Mouse (Mus musculus): ENCODE measurements around the gene Gm10447. TPM values are rescaled to one million over a fixed set of nuclear protein-coding genes. Genes with fewer than 3 reads are reported as not detected.

The Gm10447 gene
- polyA plus RNA-seq, 1 experiment from 2014 or later: 0.19 TPM

DNA sequence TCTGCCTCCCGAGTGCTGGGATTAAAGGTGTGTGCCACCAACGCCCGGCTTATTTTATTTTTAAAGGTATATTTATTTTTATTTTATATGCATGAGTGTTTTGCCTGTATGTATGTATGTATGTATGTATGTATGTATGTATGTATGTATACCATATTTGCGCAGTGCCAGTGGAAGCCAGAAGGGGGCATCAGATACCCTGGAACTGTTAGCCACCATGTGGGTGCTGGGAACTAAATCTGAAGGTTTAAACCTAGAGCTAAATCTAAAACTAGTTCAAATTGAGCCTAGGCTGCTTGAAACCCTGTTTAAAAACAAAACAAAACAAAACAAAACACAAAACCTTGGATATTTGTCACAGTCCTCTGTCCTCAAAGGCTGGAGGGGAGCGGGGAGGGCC, 32.1 kb upstream of the Gm10447 start:
- H3K4me1 ChIP-seq: peaks cover 9% of the 10 kb centered on the region; the same call in 1 of the 2 replicates
- no peaks in the 10 kb centered on the region for H3K36me3 ChIP-seq
- no peaks in the 10 kb centered on the region for H3K9me3 ChIP-seq
- ATAC-seq (ENCODE audit: insufficient read depth, low FRiP score, low read depth): no peak
- H3K27me3 ChIP-seq (replicated peaks): peaks cover 13% of the 10 kb centered on the region; the same call in 1 of the 2 replicates
- H3K27ac ChIP-seq: no peak overlapping the region
- 96% methylated on average over 5 of the region's 5 CpGs for WGBS
- no peak overlapping the region for H3K9ac ChIP-seq
- no peak overlapping the region for H3K4me3 ChIP-seq (replicated peaks)
- H3K4me2 ChIP-seq: no peak overlapping the region

DNA sequence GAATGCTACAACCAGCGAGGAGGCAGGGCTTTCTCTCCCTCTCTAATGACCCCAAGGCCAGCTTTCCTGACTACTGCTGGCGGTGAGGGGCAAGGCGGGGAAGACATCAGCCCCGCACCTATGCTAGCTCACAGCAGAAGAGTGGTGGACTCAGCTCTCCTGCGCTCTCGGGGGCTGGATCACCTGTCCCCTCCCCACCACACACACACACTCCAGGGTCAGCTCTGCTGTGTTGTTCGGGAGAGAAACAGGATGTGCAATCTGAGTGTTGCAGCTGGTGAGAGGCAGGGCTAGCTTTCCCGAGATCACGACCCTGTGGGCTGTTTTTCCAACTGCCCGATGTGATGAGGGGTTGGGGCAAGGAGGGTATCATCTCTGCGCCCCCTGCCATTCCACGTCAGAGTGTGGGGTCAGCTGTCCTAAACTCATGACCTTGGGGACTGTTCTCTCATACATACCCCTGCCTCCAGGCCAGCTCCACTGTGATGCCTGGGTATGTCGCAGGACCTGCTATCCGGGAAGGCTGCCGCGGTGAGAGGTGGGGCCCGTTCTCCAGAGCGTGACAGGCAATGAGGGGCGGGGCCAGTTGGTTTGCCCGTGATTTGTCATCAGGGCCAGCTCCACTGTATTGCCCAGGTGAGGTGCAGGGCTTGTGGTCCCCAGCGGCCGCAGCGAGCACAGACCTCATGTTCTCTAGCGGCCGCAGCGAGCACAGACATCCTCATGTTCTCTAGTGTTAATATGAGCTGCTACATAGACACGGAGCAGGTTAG, 30.1 kb upstream of the Gm10447 start:
- WGBS: 9% methylated on average over 27 of the region's 27 CpGs
- ATAC-seq (ENCODE audit: insufficient read depth, low FRiP score, low read depth): peak; percentile 44
- no peak overlapping the region for H3K9ac ChIP-seq
- peak overlapping the region; percentile 21 for H3K4me3 ChIP-seq (replicated peaks)
- H3K4me1 ChIP-seq: peaks cover 9% of the 10 kb centered on the region; the same call in 1 of the 2 replicates
- H3K4me2 ChIP-seq: peak overlapping the region; percentile 47
- H3K9me3 ChIP-seq: no peaks in the 10 kb centered on the region
- no peaks in the 10 kb centered on the region for H3K36me3 ChIP-seq
- H3K27ac ChIP-seq: no peak overlapping the region
- peaks cover 13% of the 10 kb centered on the region; the same call in 1 of the 2 replicates for H3K27me3 ChIP-seq (replicated peaks)

- Histone ChIP-seq H3K9ac (no peak overlapping the region), H3K9me3 (no peaks in the 10 kb centered on the region), H3K4me2 (no peak overlapping the region), H3K36me3 (no peaks in the 10 kb centered on the region), H3K4me1 (peaks cover 9% of the 10 kb centered on the region; the same call in 1 of the 2 replicates), H3K4me3 (replicated peaks) (no peak overlapping the region), H3K27ac (no peak overlapping the region), H3K27me3 (replicated peaks) (peaks cover 15% of the 10 kb centered on the region; the same call in 1 of the 2 replicates)
- ATAC-seq (ENCODE audit: insufficient read depth, low FRiP score, low read depth): no peak
- 76% methylated on average over 3 of the region's 3 CpGs for WGBS
Observed at GRCm38 (mm10) chr11:53486351-53486750, 29.4 kb upstream of the Gm10447 start.

DNA sequence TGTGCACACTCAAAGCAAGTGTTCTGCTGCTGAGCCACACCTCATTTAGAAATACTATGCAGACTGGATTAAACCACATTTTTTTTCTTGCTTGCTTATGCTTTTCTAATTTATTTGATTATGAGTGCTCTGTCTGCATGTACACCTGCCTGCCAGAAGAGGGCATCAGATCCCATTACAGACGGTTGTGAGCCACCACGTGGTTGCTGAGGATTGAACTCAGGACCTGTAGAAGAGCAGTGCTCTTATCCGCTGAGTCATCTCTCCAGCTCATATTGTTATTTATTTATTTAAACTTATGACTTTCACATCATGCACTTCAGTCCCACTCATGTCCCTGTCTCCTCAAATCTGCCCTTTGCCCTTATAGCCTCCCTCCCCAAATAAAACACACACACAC, 28.8 kb upstream of the Gm10447 start:
- Histone ChIP-seq H3K4me1 (peaks cover 9% of the 10 kb centered on the region; the same call in 1 of the 2 replicates), H3K9me3 (no peaks in the 10 kb centered on the region), H3K27me3 (replicated peaks) (peaks cover 19% of the 10 kb centered on the region; the same call in 1 of the 2 replicates), H3K36me3 (no peaks in the 10 kb centered on the region), H3K4me3 (replicated peaks) (no peak overlapping the region), H3K4me2 (no peak overlapping the region), H3K9ac (no peak overlapping the region), H3K27ac (no peak overlapping the region)
- ATAC-seq (ENCODE audit: insufficient read depth, low FRiP score, low read depth): no peak
- 37% methylated on average over 3 of the region's 3 CpGs for WGBS

DNA sequence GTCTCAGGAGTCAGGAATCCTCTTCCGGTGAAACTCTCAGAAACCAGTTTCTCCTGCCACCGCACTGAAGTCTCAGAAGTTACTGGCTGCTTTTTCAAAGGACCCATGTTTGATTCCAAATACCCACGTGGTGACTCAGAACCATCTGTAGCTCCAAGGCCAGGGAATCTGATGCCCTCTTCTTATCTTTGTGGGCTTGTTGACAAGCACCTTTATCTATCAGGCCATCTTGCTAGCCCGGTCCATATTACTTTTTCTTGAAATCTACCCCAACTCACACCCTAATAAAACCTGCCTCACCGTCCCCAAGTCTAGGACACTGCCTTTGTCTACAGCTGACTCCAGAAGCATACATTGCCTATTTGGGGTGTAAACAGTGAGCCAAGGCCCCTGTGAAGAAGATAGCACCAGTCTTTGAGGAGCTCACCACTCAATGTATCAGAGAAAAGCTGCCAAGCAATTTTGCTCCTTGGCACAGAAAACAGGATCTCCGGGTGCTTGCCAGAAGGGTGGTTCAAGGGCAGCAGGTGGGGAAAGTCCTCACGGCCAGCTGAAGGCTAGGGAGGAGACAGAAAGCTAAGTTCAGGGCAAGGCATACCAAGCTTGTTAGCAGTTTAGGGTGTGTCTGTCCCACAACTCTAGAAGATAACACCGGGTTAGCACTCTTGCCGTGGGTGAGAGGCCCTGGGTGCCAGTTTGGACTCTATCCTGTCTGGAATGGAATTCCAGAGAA, 26.4 kb upstream of the Gm10447 start:
- Histone ChIP-seq H3K9me3 (no peaks in the 10 kb centered on the region), H3K36me3 (no peaks in the 10 kb centered on the region), H3K4me3 (replicated peaks) (no peak overlapping the region), H3K4me1 (peaks cover 25% of the 10 kb centered on the region), H3K4me2 (no peak overlapping the region), H3K27me3 (replicated peaks) (peaks cover 39% of the 10 kb centered on the region), H3K9ac (no peak overlapping the region), H3K27ac (peak overlapping the region; percentile 52; the same call in 1 of the 2 replicates)
- ATAC-seq (ENCODE audit: insufficient read depth, low FRiP score, low read depth): peak; percentile 74; the same call in 1 of the 2 replicates
- 51% methylated on average over 9 of the region's 9 CpGs for WGBS

- H3K27me3 ChIP-seq (replicated peaks): peaks cover 41% of the 10 kb centered on the region
- 59% methylated on average over 4 of the region's 4 CpGs for WGBS
- no peak overlapping the region for H3K9ac ChIP-seq
- no peak overlapping the region for H3K4me2 ChIP-seq
- no peak overlapping the region for H3K27ac ChIP-seq
- ATAC-seq (ENCODE audit: insufficient read depth, low FRiP score, low read depth): peak; percentile 61; the same call in 1 of the 2 replicates
- no peak overlapping the region for H3K4me3 ChIP-seq (replicated peaks)
- peaks cover 17% of the 10 kb centered on the region for H3K4me1 ChIP-seq
- H3K36me3 ChIP-seq: no peaks in the 10 kb centered on the region
- no peaks in the 10 kb centered on the region for H3K9me3 ChIP-seq
Observed at GRCm38 (mm10) chr11:53481088-53481730, 24.3 kb upstream of the Gm10447 start.

- Histone ChIP-seq H3K36me3 (no peaks in the 10 kb centered on the region), H3K27me3 (replicated peaks) (peaks cover 53% of the 10 kb centered on the region), H3K4me3 (replicated peaks) (peak within 1 kb of the TSS; percentile 46), H3K27ac (no peak within 1 kb of the TSS), H3K9me3 (no peaks in the 10 kb centered on the region), H3K4me2 (peak within 1 kb of the TSS; percentile 91), H3K4me1 (peaks cover 17% of the 10 kb centered on the region), H3K9ac (0 out of 2 replicates have a peak within 1 kb of the TSS, but pooled peaks have one; percentile 5)
- ATAC-seq (ENCODE audit: insufficient read depth, low FRiP score, low read depth): peak; percentile 70
- 2% methylated on average over 40 of the region's 40 CpGs for WGBS
Observed at GRCm38 (mm10) chr11:53479783-53480301, 22.9 kb upstream of the Gm10447 start, which contains the start of the genes Gm9945 and Sowaha. TSS of gene Gm9945 (plus strand) at chr11:53480166. TSS of gene Sowaha (minus strand) at chr11:53480274.

DNA sequence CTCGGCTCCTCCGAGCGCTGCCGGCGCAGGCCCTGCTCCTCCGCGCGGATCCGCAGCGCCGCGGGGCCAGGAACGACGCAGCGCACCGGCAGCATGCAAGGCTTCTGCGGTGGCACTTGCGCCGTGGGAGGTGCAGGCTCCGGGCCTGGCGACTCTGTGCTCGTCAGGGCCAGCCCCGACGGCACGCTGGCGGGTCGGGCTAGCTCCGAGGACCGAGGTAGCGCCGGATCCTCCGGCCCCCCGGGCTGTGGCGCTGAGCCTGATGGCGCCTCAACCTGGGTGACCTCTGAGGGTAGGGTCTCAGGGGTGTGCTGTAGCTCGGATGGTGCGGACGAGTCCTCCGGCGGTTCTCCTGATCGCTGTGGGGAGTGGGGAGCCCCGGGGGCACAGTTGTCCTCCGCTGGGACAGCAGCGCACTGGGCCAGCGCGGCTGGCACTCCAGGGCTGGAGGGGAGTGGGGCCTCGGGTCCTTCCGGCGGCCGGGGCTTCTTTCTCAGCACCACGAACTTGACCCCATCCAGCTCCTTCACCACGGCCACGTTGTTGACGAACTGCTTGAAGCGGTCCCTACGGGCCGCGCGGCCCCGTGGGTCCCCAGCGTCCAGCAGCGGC, 22.4 kb upstream of the Gm10447 start:
- H3K27ac ChIP-seq: no peak overlapping the region
- H3K4me3 ChIP-seq (replicated peaks): peak overlapping the region; percentile 46
- H3K4me2 ChIP-seq: peak overlapping the region; percentile 91
- H3K9ac ChIP-seq: 0 out of 2 replicates have a peak overlapping the region, but pooled peaks have one; percentile 5
- WGBS: under 1% methylated on average over 62 of the region's 62 CpGs
- H3K4me1 ChIP-seq: peaks cover 17% of the 10 kb centered on the region
- peaks cover 57% of the 10 kb centered on the region for H3K27me3 ChIP-seq (replicated peaks)
- no peak for ATAC-seq (ENCODE audit: insufficient read depth, low FRiP score, low read depth)
- H3K36me3 ChIP-seq: no peaks in the 10 kb centered on the region
- H3K9me3 ChIP-seq: no peaks in the 10 kb centered on the region

GRCm38 (mm10) chr11:53478383-53479170, 21.7 kb upstream of the Gm10447 start:
- 6% methylated on average over 79 of the region's 79 CpGs for WGBS
- no peak for ATAC-seq (ENCODE audit: insufficient read depth, low FRiP score, low read depth)
- Histone ChIP-seq H3K36me3 (no peaks in the 10 kb centered on the region), H3K4me3 (replicated peaks) (peak overlapping the region; percentile 46), H3K4me2 (peak overlapping the region; percentile 91), H3K27ac (no peak overlapping the region), H3K9me3 (no peaks in the 10 kb centered on the region), H3K27me3 (replicated peaks) (peaks cover 63% of the 10 kb centered on the region), H3K4me1 (peaks cover 17% of the 10 kb centered on the region), H3K9ac (no peak overlapping the region)

- Histone ChIP-seq H3K4me2 (no peak overlapping the region), H3K4me1 (peaks cover 17% of the 10 kb centered on the region), H3K4me3 (replicated peaks) (peak overlapping the region; percentile 46), H3K27me3 (replicated peaks) (peaks cover 66% of the 10 kb centered on the region), H3K9me3 (no peaks in the 10 kb centered on the region), H3K9ac (no peak overlapping the region), H3K36me3 (no peaks in the 10 kb centered on the region), H3K27ac (no peak overlapping the region)
- ATAC-seq (ENCODE audit: insufficient read depth, low FRiP score, low read depth): no peak
- 50% methylated on average over 7 of the region's 7 CpGs for WGBS
Observed at GRCm38 (mm10) chr11:53477833-53478232, 20.9 kb upstream of the Gm10447 start.

Measured in stomach, embryonic 15.5 days (tissue).